Mouse (Mus musculus): ENCODE measurements around the gene Ssh3. TPM values are rescaled to one million over a fixed set of nuclear protein-coding genes. Genes with fewer than 3 reads are reported as not detected.

Ssh3 gene
- total RNA-seq, 2 experiments from 2014 or later, result 4.4 to 5.2 TPM

- no peak for DNase-seq (ENCODE audit: low spot score in 2 of 2)
Observed at GRCm38 (mm10) chr19:4297851-4298250, 28.9 kb upstream of the Ssh3 start.

- no peak for DNase-seq (ENCODE audit: low spot score in 2 of 2)
Observed at GRCm38 (mm10) chr19:4296611-4297010, 27.6 kb upstream of the Ssh3 start.

GRCm38 (mm10) chr19:4295391-4295790 lies 26.4 kb upstream of the Ssh3 start:
- no peak for DNase-seq (ENCODE audit: low spot score in 2 of 2)

GRCm38 (mm10) chr19:4294381-4295097 lies 25.6 kb upstream of the Ssh3 start:
- DNase-seq (ENCODE audit: low spot score in 2 of 2), result no peak

GRCm38 (mm10) chr19:4291161-4291560 lies 22.2 kb upstream of the Ssh3 start:
- peak in 1 of 2 experiments; percentile 17 for DNase-seq (ENCODE audit: low spot score in 2 of 2)

GRCm38 (mm10) chr19:4290749-4291148 lies 21.8 kb upstream of the Ssh3 start:
- no peak for DNase-seq (ENCODE audit: low spot score in 2 of 2)

- no peak for DNase-seq (ENCODE audit: low spot score in 2 of 2)
Observed at GRCm38 (mm10) chr19:4283653-4284052, 14.7 kb upstream of the Ssh3 start.

- peak; percentile 65 to 82 for DNase-seq (ENCODE audit: low spot score in 2 of 2)
Observed at GRCm38 (mm10) chr19:4282898-4283553, 14.0 kb upstream of the Ssh3 start, which contains the start of gene Ankrd13d. Gene Ankrd13d, minus strand, starts transcription at chr19:4283137.

GRCm38 (mm10) chr19:4280425-4280824 lies 11.4 kb upstream of the Ssh3 start:
- DNase-seq (ENCODE audit: low spot score in 2 of 2), result no peak

- DNase-seq (ENCODE audit: low spot score in 2 of 2), result no peak
Observed at GRCm38 (mm10) chr19:4279487-4279886, 10.5 kb upstream of the Ssh3 start.

GRCm38 (mm10) chr19:4270972-4271371 lies 2.0 kb upstream of the Ssh3 start:
- DNase-seq (ENCODE audit: low spot score in 2 of 2), result no peak

- DNase-seq (ENCODE audit: low spot score in 2 of 2), result no peak
Observed at GRCm38 (mm10) chr19:4270187-4270586, 1.2 kb upstream of the Ssh3 start.

GRCm38 (mm10) chr19:4265956-4266355 lies 3.0 kb downstream of the Ssh3 start:
- no peak for DNase-seq (ENCODE audit: low spot score in 2 of 2)

- no peak for DNase-seq (ENCODE audit: low spot score in 2 of 2)
Observed at GRCm38 (mm10) chr19:4264171-4264780, 4.7 kb downstream of the Ssh3 start.

GRCm38 (mm10) chr19:4263702-4264101 lies 5.3 kb downstream of the Ssh3 start:
- no peak for DNase-seq (ENCODE audit: low spot score in 2 of 2)

- DNase-seq (ENCODE audit: low spot score in 2 of 2), result no peak
Observed at GRCm38 (mm10) chr19:4262756-4263155, 6.2 kb downstream of the Ssh3 start.

- DNase-seq (ENCODE audit: low spot score in 2 of 2), result no peak
Observed at GRCm38 (mm10) chr19:4261038-4261698, 7.8 kb downstream of the Ssh3 start.

- DNase-seq (ENCODE audit: low spot score in 2 of 2), result no peak
Observed at GRCm38 (mm10) chr19:4257897-4258252, 11.1 kb downstream of the Ssh3 start.

- peak; percentile 81 to 92 for DNase-seq (ENCODE audit: low spot score in 2 of 2)
Observed at GRCm38 (mm10) chr19:4257216-4257896, 11.6 kb downstream of the Ssh3 start.

- DNase-seq (ENCODE audit: low spot score in 2 of 2), result no peak
Observed at GRCm38 (mm10) chr19:4255583-4256162, 13.3 kb downstream of the Ssh3 start.

- no peak for DNase-seq (ENCODE audit: low spot score in 2 of 2)
Observed at GRCm38 (mm10) chr19:4254230-4254629, 14.8 kb downstream of the Ssh3 start.
